Mouse (Mus musculus) ES-Bruce4 (cell line): Measurements from ENCODE around the gene Ltc4s.

Source experiments
- CTCF ChIP-seq: IDR thresholded peaks from one replicate; pipeline ENCODE4 v1.8.1; 2011; ENCODE audit warnings: low read depth, low read length
- EP300 ChIP-seq: IDR thresholded peaks from 2 replicates; pipeline ENCODE4 v1.6.1; 2011; ENCODE audit warnings: low read depth, low read length; ENCODE audit not compliant: insufficient read depth
- POLR2A ChIP-seq: IDR thresholded peaks from one replicate; pipeline ENCODE4 v1.8.1; 2011; ENCODE audit warnings: low read length; ENCODE audit not compliant: insufficient read depth

DNA sequence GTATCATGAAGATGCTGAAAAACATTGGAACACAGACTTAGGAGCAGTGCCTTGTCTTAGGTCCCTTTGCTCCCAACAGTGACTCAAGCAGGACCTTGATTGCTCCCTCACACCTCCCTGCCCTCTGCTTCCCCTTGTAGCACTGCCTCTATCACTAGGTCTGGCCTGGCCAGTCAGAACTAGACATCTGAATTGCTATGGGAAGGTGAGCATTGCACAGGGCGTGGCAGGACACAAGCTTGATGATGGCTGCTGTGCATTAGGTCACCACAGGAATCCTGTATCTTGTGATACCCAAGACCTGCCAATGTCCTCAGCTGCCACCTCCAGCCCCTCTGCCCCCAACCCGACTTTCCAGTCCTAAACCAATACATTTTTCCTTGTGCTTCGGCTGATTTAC, 28.6 kb upstream of the Ltc4s start:
- TF ChIP-seq CTCF (no peak), EP300 (no peak), POLR2A (no peak)
